Mouse (Mus musculus) myocyte (in vitro differentiated cells): ENCODE measurements around the gene Ccnf. TPM values are rescaled to one million over a fixed set of nuclear protein-coding genes. Genes with fewer than 3 reads are reported as not detected.

Experiments used
- H3K27me3 ChIP-seq: one replicate; pipeline ENCODE4 v1.6.1; 2011; ENCODE audit not compliant: control insufficient read depth, insufficient read depth, insufficient read length
- H3K36me3 ChIP-seq: one replicate; pipeline ENCODE4 v1.6.1; 2011; ENCODE audit not compliant: control insufficient read depth, insufficient read depth
- H3K4me2 ChIP-seq: one replicate; pipeline ENCODE4 v1.6.1; 2011; ENCODE audit warnings: low read depth, control low read depth
- H3K4me3 ChIP-seq: one replicate; pipeline ENCODE4 v1.5.1; 2011; ENCODE audit warnings: mild to moderate bottlenecking, control low read depth, moderate library complexity
- H3K79me2 ChIP-seq: one replicate; pipeline ENCODE4 v1.6.1; 2011; ENCODE audit not compliant: control insufficient read depth, insufficient read depth
- H3ac ChIP-seq: one replicate; pipeline ENCODE4 v1.6.1; 2011; ENCODE audit not compliant: control insufficient read depth, insufficient read length
- CEBPB ChIP-seq: IDR thresholded peaks from 2 replicates; pipeline ENCODE4 v1.6.1; 2011; ENCODE audit warnings: mild to moderate bottlenecking, moderate library complexity; ENCODE audit not compliant: poor library complexity, insufficient read depth, severe bottlenecking
- E2F4 ChIP-seq: IDR thresholded peaks from one replicate; pipeline ENCODE4 v1.6.1; 2011; ENCODE audit warnings: mild to moderate bottlenecking, control low read depth, moderate library complexity; ENCODE audit not compliant: insufficient read depth
- MAX ChIP-seq: IDR thresholded peaks from one replicate; pipeline ENCODE4 v1.6.1; 2011; ENCODE audit warnings: low read depth, mild to moderate bottlenecking, control low read depth
- MYOD1 ChIP-seq, 3 experiments: IDR thresholded peaks; one replicate each; pipeline ENCODE4 v1.6.1; 2011; ENCODE audit warnings: control low read depth in 2 of 3, low read depth in 2 of 3, mild to moderate bottlenecking in 2 of 3, moderate library complexity in 1 of 3; ENCODE audit not compliant: insufficient read length in 2 of 3, control insufficient read depth in 1 of 3
- MYOG ChIP-seq, 3 experiments: IDR thresholded peaks; one replicate each; pipeline ENCODE4 v1.6.1; 2011; ENCODE audit warnings: control low read depth in 2 of 3, low read depth in 2 of 3, mild to moderate bottlenecking in 2 of 3; ENCODE audit not compliant: insufficient read length in 2 of 3, control insufficient read depth in 1 of 3, insufficient read depth in 1 of 3
- POLR2A ChIP-seq: IDR thresholded peaks from one replicate; pipeline ENCODE4 v1.6.1; 2011; ENCODE audit warnings: low read depth, mild to moderate bottlenecking, control low read depth, moderate library complexity; ENCODE audit not compliant: insufficient read length
- POLR2AphosphoS2 ChIP-seq: IDR thresholded peaks from one replicate; pipeline ENCODE4 v1.6.1; 2011; ENCODE audit warnings: low read depth, control low read depth; ENCODE audit not compliant: insufficient read length
- REST ChIP-seq: IDR thresholded peaks from one replicate; pipeline ENCODE4 v1.6.1; 2011; ENCODE audit warnings: mild to moderate bottlenecking, control low read depth, moderate library complexity; ENCODE audit not compliant: insufficient read depth, insufficient read length
- SRF ChIP-seq: IDR thresholded peaks from one replicate; pipeline ENCODE4 v1.6.1; 2011; ENCODE audit warnings: low read depth; ENCODE audit not compliant: control insufficient read depth, insufficient read length
- TCF12 ChIP-seq: IDR thresholded peaks from one replicate; pipeline ENCODE4 v1.6.1; 2011; ENCODE audit warnings: mild to moderate bottlenecking, control low read depth; ENCODE audit not compliant: poor library complexity, insufficient read depth, severe bottlenecking
- TCF3 ChIP-seq: IDR thresholded peaks from one replicate; pipeline ENCODE4 v1.6.1; 2011; ENCODE audit warnings: low read depth, control low read depth; ENCODE audit not compliant: insufficient read length
- USF1 ChIP-seq: IDR thresholded peaks from one replicate; pipeline ENCODE4 v1.6.1; 2011; ENCODE audit warnings: low read depth, mild to moderate bottlenecking, control low read depth, moderate library complexity
- polyA plus RNA-seq: library from polyadenylated mRNA; unstranded; fragments of >200 nt; fragmentation: generic; extraction: Trizol; gene quantifications from one replicate; pipeline ENCODE4 v1.2.1, GENCODE M21; 2012; ENCODE audit warnings: missing spikeins

Ccnf gene
- polyA plus RNA-seq, 1 experiment: 13.3 TPM

GRCm38 (mm10) chr17:24226721-24227120 is 24.6 kb downstream of the Ccnf start:
- no peaks in the 10 kb centered on the region for H3K79me2 ChIP-seq
- no peaks in the 10 kb centered on the region for H3K27me3 ChIP-seq
- H3ac ChIP-seq: no peak overlapping the region
- no peak overlapping the region for H3K4me3 ChIP-seq
- H3K4me2 ChIP-seq: no peak overlapping the region
- H3K36me3 ChIP-seq: no peaks in the 10 kb centered on the region
- no peak for TF ChIP-seq CEBPB
- TF ChIP-seq REST: no peak
- TF ChIP-seq MAX: no peak
- no peak for TF ChIP-seq TCF12
- TF ChIP-seq MYOD1 (IDR thresholded peaks at IDR 0.05; ENCODE audit: control insufficient read depth in 1 of 3, insufficient read length in 2 of 3, low read depth in 2 of 3): no peak

GRCm38 (mm10) chr17:24225851-24226250 is 25.4 kb downstream of the Ccnf start:
- no peak overlapping the region for H3K4me3 ChIP-seq
- no peaks in the 10 kb centered on the region for H3K36me3 ChIP-seq
- no peak for TF ChIP-seq SRF
- no peak for TF ChIP-seq TCF3
- TF ChIP-seq USF1: no peak
- no peak for TF ChIP-seq MYOG (IDR thresholded peaks at IDR 0.05; ENCODE audit: control insufficient read depth in 1 of 3, insufficient read depth in 1 of 3, insufficient read length in 2 of 3, low read depth in 2 of 3)
- no peak for TF ChIP-seq MYOD1 (IDR thresholded peaks at IDR 0.05; ENCODE audit: control insufficient read depth in 1 of 3, insufficient read length in 2 of 3, low read depth in 2 of 3)
- TF ChIP-seq TCF12: no peak
- H3K4me2 ChIP-seq: no peak overlapping the region
- no peaks in the 10 kb centered on the region for H3K27me3 ChIP-seq
- no peak overlapping the region for H3ac ChIP-seq
- H3K79me2 ChIP-seq: no peaks in the 10 kb centered on the region

GRCm38 (mm10) chr17:24224741-24225140 is 26.5 kb downstream of the Ccnf start:
- H3K4me3 ChIP-seq: no peak overlapping the region
- H3ac ChIP-seq: no peak overlapping the region
- H3K36me3 ChIP-seq: no peaks in the 10 kb centered on the region
- H3K27me3 ChIP-seq: no peaks in the 10 kb centered on the region
- H3K79me2 ChIP-seq: no peaks in the 10 kb centered on the region
- no peak overlapping the region for H3K4me2 ChIP-seq
- peak in 1 of 3 experiments; percentile 10 for TF ChIP-seq MYOD1 (IDR thresholded peaks at IDR 0.05; ENCODE audit: control insufficient read depth in 1 of 3, insufficient read length in 2 of 3, low read depth in 2 of 3)
- TF ChIP-seq POLR2A: no peak
- no peak for TF ChIP-seq REST
- TF ChIP-seq POLR2AphosphoS2: no peak
- no peak for TF ChIP-seq MAX
- TF ChIP-seq TCF12: no peak
- TF ChIP-seq SRF: no peak
- no peak for TF ChIP-seq TCF3
- no peak for TF ChIP-seq E2F4
- no peak for TF ChIP-seq CEBPB
- TF ChIP-seq MYOG (IDR thresholded peaks at IDR 0.05; ENCODE audit: control insufficient read depth in 1 of 3, insufficient read depth in 1 of 3, insufficient read length in 2 of 3, low read depth in 2 of 3): peak in 1 of 3 experiments; percentile 15
- TF ChIP-seq USF1: no peak

- Histone ChIP-seq H3K27me3 (no peaks in the 10 kb centered on the region), H3K4me2 (no peak overlapping the region), H3K36me3 (no peaks in the 10 kb centered on the region), H3K4me3 (no peak overlapping the region), H3K79me2 (no peaks in the 10 kb centered on the region), H3ac (no peak overlapping the region)
- TF ChIP-seq MYOD1 (IDR thresholded peaks at IDR 0.05; ENCODE audit: control insufficient read depth in 1 of 3, insufficient read length in 2 of 3, low read depth in 2 of 3) (peak in 2 of 3 experiments; percentile 87 to 93), MAX (no peak), POLR2AphosphoS2 (peak; percentile 7), SRF (no peak), MYOG (IDR thresholded peaks at IDR 0.05; ENCODE audit: control insufficient read depth in 1 of 3, insufficient read depth in 1 of 3, insufficient read length in 2 of 3, low read depth in 2 of 3) (peak in 2 of 3 experiments; percentile 59 to 83), POLR2A (no peak), CEBPB (no peak), E2F4 (no peak), REST (no peak), TCF3 (peak; percentile 41), TCF12 (peak; percentile 21), USF1 (no peak)
These were observed 27.8 kb downstream of the Ccnf start for GRCm38 (mm10) chr17:24223513-24223912.

GRCm38 (mm10) chr17:24222653-24223052 is 28.6 kb downstream of the Ccnf start:
- Histone ChIP-seq H3K36me3 (no peaks in the 10 kb centered on the region), H3K4me2 (no peak overlapping the region), H3K27me3 (no peaks in the 10 kb centered on the region), H3K4me3 (no peak overlapping the region), H3ac (no peak overlapping the region), H3K79me2 (no peaks in the 10 kb centered on the region)
- TF ChIP-seq MYOG (IDR thresholded peaks at IDR 0.05; ENCODE audit: control insufficient read depth in 1 of 3, insufficient read depth in 1 of 3, insufficient read length in 2 of 3, low read depth in 2 of 3): peak in 2 of 3 experiments; percentile 39 to 88
- TF ChIP-seq SRF: no peak
- TF ChIP-seq E2F4: no peak
- no peak for TF ChIP-seq CEBPB
- TF ChIP-seq MAX: no peak
- peak in 2 of 3 experiments; percentile 88 to 89 for TF ChIP-seq MYOD1 (IDR thresholded peaks at IDR 0.05; ENCODE audit: control insufficient read depth in 1 of 3, insufficient read length in 2 of 3, low read depth in 2 of 3)
- peak; percentile 79 for TF ChIP-seq TCF12
- no peak for TF ChIP-seq REST
- TF ChIP-seq TCF3: peak; percentile 65
